Mouse (Mus musculus) testis, adult 2 months (tissue): ENCODE results near the gene Rps25. TPM values are rescaled to one million over a fixed set of nuclear protein-coding genes. Genes with fewer than 3 reads are reported as not detected.

ENCODE experiments used
- H3K27ac ChIP-seq: fragments of 200-500 bp; 2 replicates; pipeline ENCODE4 v1.5.1; 2012; ENCODE audit warnings: low read depth, low read length; ENCODE audit not compliant: control insufficient read depth, insufficient read depth
- H3K27me3 ChIP-seq: fragments of 200-500 bp; 2 replicates; pipeline ENCODE4 v1.6.1; 2012; ENCODE audit warnings: mild to moderate bottlenecking, low read length, moderate library complexity; ENCODE audit not compliant: control insufficient read depth, insufficient read depth
- H3K36me3 ChIP-seq: fragments of 200-500 bp; 2 replicates; pipeline ENCODE4 v1.6.1; 2012; ENCODE audit warnings: mild to moderate bottlenecking, low read length; ENCODE audit not compliant: control insufficient read depth, insufficient read depth
- H3K4me1 ChIP-seq: fragments of 200-500 bp; 2 replicates; pipeline ENCODE4 v1.6.1; 2012; ENCODE audit warnings: low read length; ENCODE audit not compliant: control insufficient read depth, insufficient read depth
- H3K4me3 ChIP-seq: fragments of 200-500 bp; 2 replicates; pipeline ENCODE4 v1.5.1; 2012; ENCODE audit warnings: low read depth, mild to moderate bottlenecking, low read length, moderate library complexity, mixed read lengths; ENCODE audit not compliant: control insufficient read depth
- CTCF ChIP-seq: fragments of 200-500 bp; IDR thresholded peaks from 2 replicates; pipeline ENCODE4 v1.5.1; 2012; ENCODE audit warnings: low read depth, mild to moderate bottlenecking, inconsistent platforms, low read length, moderate library complexity; ENCODE audit not compliant: control insufficient read depth, insufficient read depth, insufficient replicate concordance
- POLR2A ChIP-seq: fragments of 200-500 bp; IDR thresholded peaks from 2 replicates; pipeline ENCODE4 v1.6.1; 2012; ENCODE audit warnings: low read depth, mild to moderate bottlenecking, inconsistent platforms, low read length, moderate library complexity; ENCODE audit not compliant: control insufficient read depth
- polyA plus RNA-seq: library from polyadenylated mRNA; depleted of rRNA; stranded (reverse); fragments of >200 nt; gene quantifications from 2 replicates; pipeline ENCODE4 v1.2.3, GENCODE M21; 2012

The Rps25 gene
- polyA plus RNA-seq, 1 experiment: 199 TPM

- H3K27ac ChIP-seq: no peak overlapping the region
- TF ChIP-seq CTCF (no peak), POLR2A (no peak)
- H3K36me3 ChIP-seq: no peaks in the 10 kb centered on the region; the same call in 1 of the 2 replicates
- no peak overlapping the region for H3K4me3 ChIP-seq
- H3K27me3 ChIP-seq: no peaks in the 10 kb centered on the region
- H3K4me1 ChIP-seq: no peaks in the 10 kb centered on the region
Measured at GRCm38 (mm10) chr9:44410647-44411336, 3.9 kb downstream of the Rps25 start.

- Histone ChIP-seq H3K4me3 (no peak overlapping the region), H3K27me3 (no peaks in the 10 kb centered on the region), H3K27ac (no peak overlapping the region), H3K4me1 (no peaks in the 10 kb centered on the region), H3K36me3 (no peaks in the 10 kb centered on the region; the same call in 1 of the 2 replicates)
- TF ChIP-seq CTCF (no peak), POLR2A (no peak)
Measured at GRCm38 (mm10) chr9:44411601-44412130, 4.7 kb downstream of the Rps25 start.

GRCm38 (mm10) chr9:44412306-44412705 is 5.4 kb downstream of the Rps25 start:
- H3K27ac ChIP-seq: no peak overlapping the region
- no peaks in the 10 kb centered on the region; the same call in 1 of the 2 replicates for H3K36me3 ChIP-seq
- no peak for TF ChIP-seq POLR2A
- TF ChIP-seq CTCF: no peak

GRCm38 (mm10) chr9:44412781-44413180 is 5.8 kb downstream of the Rps25 start:
- no peaks in the 10 kb centered on the region for H3K27me3 ChIP-seq
- H3K4me3 ChIP-seq: no peak overlapping the region
- H3K36me3 ChIP-seq: no peaks in the 10 kb centered on the region; the same call in 1 of the 2 replicates
- H3K27ac ChIP-seq: no peak overlapping the region
- no peak for TF ChIP-seq POLR2A
- TF ChIP-seq CTCF: no peak
- H3K4me1 ChIP-seq: peaks cover 5% of the 10 kb centered on the region

More at GRCm38 (mm10) chr9:44412306-44412705, 5.4 kb downstream of the Rps25 start:
- no peak overlapping the region for H3K4me3 ChIP-seq
- H3K4me1 ChIP-seq: peaks cover 2% of the 10 kb centered on the region
- H3K27me3 ChIP-seq: no peaks in the 10 kb centered on the region

GRCm38 (mm10) chr9:44417156-44417891 is 10.4 kb downstream of the Rps25 start:
- H3K4me3 ChIP-seq: peak overlapping the region; percentile 93
- H3K27ac ChIP-seq: peak overlapping the region; percentile 98
- TF ChIP-seq CTCF: no peak
- TF ChIP-seq POLR2A: no peak
- H3K36me3 ChIP-seq: no peaks in the 10 kb centered on the region
- no peaks in the 10 kb centered on the region for H3K27me3 ChIP-seq
- peaks cover 13% of the 10 kb centered on the region for H3K4me1 ChIP-seq

GRCm38 (mm10) chr9:44417892-44418363 is 11.0 kb downstream of the Rps25 start:
- TF ChIP-seq CTCF (peak; percentile 72), POLR2A (peak; percentile 86)
- peak overlapping the region; percentile 93 for H3K4me3 ChIP-seq
- H3K36me3 ChIP-seq: no peaks in the 10 kb centered on the region

More at GRCm38 (mm10) chr9:44417892-44418363, 11.0 kb downstream of the Rps25 start:
- Histone ChIP-seq H3K4me1 (peaks cover 13% of the 10 kb centered on the region), H3K27me3 (no peaks in the 10 kb centered on the region), H3K27ac (peak overlapping the region; percentile 98)
